Mouse (Mus musculus) spleen, adult 10 weeks (tissue): ENCODE results near the gene Gm9821. TPM values are rescaled to one million over a fixed set of nuclear protein-coding genes. Genes with fewer than 3 reads are reported as not detected.

Source experiments
- polyA plus RNA-seq: library from polyadenylated mRNA; stranded (reverse); fragments of 350-450 nt; fragmentation: Illumina TruSeq; extraction: RNeasy Lipid Tissue Mini Kit (QIAGEN cat#74804); gene quantifications from one replicate; pipeline ENCODE4 v1.2.3, GENCODE M21; 2015; ENCODE audit warnings: low replicate concordance; ENCODE audit not compliant: insufficient read depth

The Gm9821 gene
- polyA plus RNA-seq = not detected

DNA sequence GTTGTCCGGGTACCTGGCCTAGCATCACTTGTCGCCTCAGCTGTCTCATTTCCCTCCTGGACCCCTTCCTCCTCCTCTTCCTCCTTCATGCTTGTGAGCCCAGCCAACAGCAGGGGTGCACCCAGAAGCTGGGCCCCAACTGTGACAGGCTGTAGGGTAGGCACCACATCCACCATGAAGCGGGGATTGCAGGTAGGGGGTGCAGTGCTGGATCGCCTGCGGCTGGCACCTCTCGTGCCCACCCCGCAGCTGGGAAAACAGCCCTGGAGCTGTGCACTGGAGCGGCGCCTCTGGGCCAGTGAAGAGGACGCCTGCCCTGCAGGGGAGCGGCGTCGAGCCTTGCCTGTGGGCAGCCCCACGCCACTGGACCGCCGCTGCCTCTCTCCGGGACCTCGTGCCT is at the start of gene Gm9821:
Gene Gm9821, plus strand, starts transcription at position 221 of the 400 bp plus-strand sequence.

DNA sequence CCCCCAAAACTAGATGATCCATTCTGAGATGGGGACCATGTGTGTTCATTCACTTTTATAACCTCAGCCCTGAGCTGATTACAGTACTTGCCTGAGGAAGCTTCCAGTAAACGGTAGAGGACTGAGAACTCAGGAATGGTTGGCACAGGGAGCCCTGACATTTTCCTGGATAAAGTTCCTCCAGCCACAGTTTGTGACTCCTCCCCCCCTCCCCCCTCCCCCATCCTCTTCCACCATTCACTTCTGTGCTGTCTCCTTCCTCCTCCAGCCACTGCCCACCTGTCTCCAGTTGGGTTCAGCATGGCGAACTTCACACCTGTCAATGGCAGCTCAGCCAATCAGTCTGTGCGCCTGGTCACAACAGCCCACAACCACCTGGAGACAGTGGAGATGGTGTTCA is 18.6 kb upstream of the Gm9821 start, which contains the start of gene Chrm4:
Gene Chrm4, plus strand, starts transcription at position 301 of the 400 bp plus-strand sequence.

DNA sequence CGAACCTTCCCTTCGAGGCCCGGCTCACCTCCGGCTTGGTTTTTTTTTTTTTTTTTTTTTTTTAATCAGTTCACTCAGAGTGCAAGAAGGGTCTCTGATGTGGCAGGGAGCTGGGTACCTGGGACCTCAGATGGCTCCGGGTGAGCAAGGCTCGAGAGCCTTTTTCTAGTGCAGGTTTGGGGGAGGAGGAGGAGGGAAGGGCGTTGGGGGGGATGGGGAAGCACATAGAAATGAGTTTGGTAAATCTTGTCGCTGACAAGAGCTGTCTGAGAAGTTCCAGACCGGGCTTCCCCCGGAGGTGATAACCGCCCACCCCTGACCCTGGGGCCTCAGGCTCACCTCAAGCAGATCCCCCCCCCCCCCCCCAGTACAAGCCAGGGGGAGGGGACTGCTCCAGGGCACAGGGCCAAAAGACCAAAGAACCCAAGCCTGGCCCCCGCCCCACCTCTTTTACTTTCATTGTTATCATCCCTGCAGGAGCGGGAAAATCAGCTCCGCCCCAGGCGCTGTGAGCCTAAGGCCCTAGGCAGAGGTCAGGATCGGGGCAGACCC is 13.3 kb upstream of the Gm9821 start, which contains the start of gene Mdk:
Gene Mdk, minus strand, starts transcription at position 138 of the 552 bp plus-strand sequence.

GRCm38 (mm10) chr2:91975581-91976541 is 30.4 kb downstream of the Gm9821 start, which contains the start of gene Dgkz:
TSS of gene Dgkz (minus strand) at chr2:91975864.

Other genes with a start within 250 kb of the Gm9821 start
- gene Atg13, start 235.1 kb upstream of the Gm9821 start, polyA plus RNA-seq = 26.4 TPM
- 14.8 TPM for gene Harbi1, start 234.9 kb upstream of the Gm9821 start, polyA plus RNA-seq
- 22.7 TPM for gene Ambra1, start 215.6 kb upstream of the Gm9821 start, polyA plus RNA-seq
- gene Chrm4, start 18.5 kb upstream of the Gm9821 start, polyA plus RNA-seq = not detected
- gene Mdk, start 13.4 kb upstream of the Gm9821 start, polyA plus RNA-seq = 3.0 TPM
- 106 TPM for gene Dgkz, start 30.2 kb downstream of the Gm9821 start, polyA plus RNA-seq
- 2.8 TPM for gene Creb3l1, start 78.8 kb downstream of the Gm9821 start, polyA plus RNA-seq
- 93.3 TPM for gene Phf21a, start 147.4 kb downstream of the Gm9821 start, polyA plus RNA-seq